Mouse (Mus musculus): Measurements from ENCODE around the gene Ngp. TPM values are rescaled to one million over a fixed set of nuclear protein-coding genes. Genes with fewer than 3 reads are reported as not detected.

Gene Ngp
- total RNA-seq (2023): 2.3 to 3.3 TPM (median 2.7 TPM) in 4 replicates

GRCm38 (mm10) chr9:110419511-110420112 lies at the start of gene Ngp:
Gene Ngp (plus strand): TSS chr9:110419747.

GRCm38 (mm10) chr9:110408099-110408773 lies 11.3 kb upstream of the Ngp start, which contains the start of gene Ptpn23:
Gene Ptpn23 (minus strand): TSS chr9:110408213.

Other genes starting within 250 kb of the Ngp start
- gene Cspg5, start 176.0 kb upstream of the Ngp start, total RNA-seq (2023): 2.9 to 3.4 TPM (median 3.2 TPM) in 4 replicates
- 7.4 to 9.7 TPM (median 8.0 TPM) in 4 replicates for gene Elp6, start 114.6 kb upstream of the Ngp start, total RNA-seq (2023)
- 69.3 to 87.5 TPM (median 75.0 TPM) in 4 replicates for gene Scap, start 86.5 kb upstream of the Ngp start, total RNA-seq (2023)
- 154 to 174 TPM (median 164 TPM) in 4 replicates for gene Ptpn23, start 11.5 kb upstream of the Ngp start, total RNA-seq (2023)
- 49.0 to 52.0 TPM (median 50.9 TPM) in 4 replicates for gene Klhl18, start 56.9 kb downstream of the Ngp start, total RNA-seq (2023)
- gene Kif9, start 57.2 kb downstream of the Ngp start, total RNA-seq (2023): 2.7 to 3.7 TPM (median 3.2 TPM) in 4 replicates
- gene Setd2, start 112.8 kb downstream of the Ngp start, total RNA-seq (2023): 215 to 230 TPM (median 227 TPM) in 4 replicates
- 1.6 to 4.4 TPM (median 2.6 TPM) in 4 replicates for gene Nradd, start 204.7 kb downstream of the Ngp start, total RNA-seq (2023)
- gene Nbeal2, start 234.4 kb downstream of the Ngp start, total RNA-seq (2023): 36.1 to 45.8 TPM (median 41.4 TPM) in 4 replicates
- 84.9 to 118 TPM (median 98.9 TPM) in 4 replicates for gene Ccdc12, start 236.8 kb downstream of the Ngp start, total RNA-seq (2023)